Mouse (Mus musculus) kidney, embryonic 15.5 days (tissue): ENCODE results near the gene Zdhhc12. TPM values are rescaled to one million over a fixed set of nuclear protein-coding genes. Genes with fewer than 3 reads are reported as not detected.

Experiments
- ATAC-seq: fragments of 200-750 bp; cut with Nextera tagmentation; replicated peaks from 2 replicates; pipeline ENCODE4 v1.8.0; 2017; ENCODE audit warnings: moderate TSS enrichment; ENCODE audit not compliant: low FRiP score
- H3K27ac ChIP-seq: fragments of 300-500 bp; sonication (generic); 2 replicates; pipeline ENCODE4 v1.5.1; 2015; ENCODE audit warnings: mild to moderate bottlenecking, inconsistent platforms
- H3K27me3 ChIP-seq: fragments of 300-500 bp; sonication (generic); 2 replicates; pipeline ENCODE4 v1.6.1; 2015; ENCODE audit warnings: inconsistent platforms
- H3K36me3 ChIP-seq: fragments of 300-500 bp; sonication (generic); 2 replicates; pipeline ENCODE4 v1.6.1; 2015; ENCODE audit warnings: inconsistent platforms
- H3K4me1 ChIP-seq: fragments of 300-500 bp; sonication (generic); 2 replicates; pipeline ENCODE4 v1.6.1; 2015; ENCODE audit warnings: inconsistent platforms
- H3K4me2 ChIP-seq: fragments of 300-500 bp; sonication (generic); 2 replicates; pipeline ENCODE4 v1.6.1; 2015; ENCODE audit warnings: moderate library complexity, mild to moderate bottlenecking, inconsistent platforms
- H3K4me3 ChIP-seq: fragments of 300-500 bp; sonication (generic); replicated peaks from 2 replicates; pipeline ENCODE4 v1.5.1; 2015; ENCODE audit warnings: mild to moderate bottlenecking, inconsistent platforms
- H3K9ac ChIP-seq: fragments of 300-500 bp; sonication (generic); 2 replicates; pipeline ENCODE4 v1.6.1; 2015; ENCODE audit warnings: mild to moderate bottlenecking, inconsistent platforms
- H3K9me3 ChIP-seq: fragments of 300-500 bp; sonication (generic); replicated peaks from 2 replicates; pipeline ENCODE4 v1.6.1; 2016; ENCODE audit warnings: inconsistent platforms
- WGBS: fragments of 180-500 bp; shearing (Covaris S2); methylation state at CpG from one replicate; pipeline ENCODE4 v1.1.7; 2015; ENCODE audit warnings: mixed read lengths; 5-methylcytosine and 5-hydroxymethylcytosine counted together
- polyA plus RNA-seq: library from polyadenylated mRNA; unstranded; fragments of >200 nt; fragmentation: Nextera tagmentation; extraction: Ambion mirVana; gene quantifications from 2 replicates; pipeline ENCODE4 v1.2.1, GENCODE M21; 2015

Gene Zdhhc12
- polyA plus RNA-seq, 1 experiment from 2014 or later = 37.7 TPM

GRCm38 (mm10) chr2:30094208-30094588, 750 bp upstream of the Zdhhc12 start:
- Histone ChIP-seq H3K9me3 (no peaks in the 10 kb centered on the region), H3K4me1 (peaks cover 20% of the 10 kb centered on the region), H3K9ac (peak overlapping the region; percentile 54), H3K27ac (peak overlapping the region; percentile 78), H3K36me3 (peaks cover 36% of the 10 kb centered on the region), H3K4me2 (peak overlapping the region; percentile 79), H3K4me3 (peak overlapping the region; percentile 62), H3K27me3 (no peaks in the 10 kb centered on the region)
- peak; percentile 6; the same call in 1 of the 2 replicates for ATAC-seq
- WGBS = 3% methylated on average over 13 of the region's 13 CpGs

GRCm38 (mm10) chr2:30092280-30092918, 1.0 kb downstream of the Zdhhc12 start:
- 56% methylated on average over 6 of the region's 6 CpGs for WGBS
- Histone ChIP-seq H3K4me3 (peak overlapping the region; percentile 62), H3K9me3 (no peaks in the 10 kb centered on the region), H3K9ac (peak overlapping the region; percentile 54; the same call in 1 of the 2 replicates), H3K36me3 (peaks cover 21% of the 10 kb centered on the region), H3K4me1 (peaks cover 20% of the 10 kb centered on the region), H3K27ac (0 out of 2 replicates have a peak overlapping the region, but pooled peaks have one; percentile 78), H3K27me3 (no peaks in the 10 kb centered on the region), H3K4me2 (peak overlapping the region; percentile 79)
- ATAC-seq = no peak

GRCm38 (mm10) chr2:30091521-30091920, 1.9 kb downstream of the Zdhhc12 start:
- H3K4me3 ChIP-seq = no peak overlapping the region
- 92% methylated on average over 12 of the region's 12 CpGs for WGBS

GRCm38 (mm10) chr2:30087310-30087709, 6.1 kb downstream of the Zdhhc12 start:
- Histone ChIP-seq H3K4me1 (peaks cover 11% of the 10 kb centered on the region), H3K27me3 (no peaks in the 10 kb centered on the region)
- WGBS = 88% methylated on average over 4 of the region's 4 CpGs

More at GRCm38 (mm10) chr2:30091521-30091920, 1.9 kb downstream of the Zdhhc12 start:
- Histone ChIP-seq H3K27me3 (no peaks in the 10 kb centered on the region), H3K27ac (no peak overlapping the region), H3K9ac (no peak overlapping the region), H3K9me3 (no peaks in the 10 kb centered on the region), H3K4me2 (no peak overlapping the region), H3K4me1 (peaks cover 20% of the 10 kb centered on the region), H3K36me3 (peaks cover 20% of the 10 kb centered on the region)
- ATAC-seq = no peak

GRCm38 (mm10) chr2:30084632-30085031, 8.8 kb downstream of the Zdhhc12 start:
- peaks cover 11% of the 10 kb centered on the region for H3K4me1 ChIP-seq
- H3K4me3 ChIP-seq = peak overlapping the region; percentile 21
- no peaks in the 10 kb centered on the region for H3K27me3 ChIP-seq
- no peak overlapping the region for H3K27ac ChIP-seq
- peak overlapping the region; percentile 54 for H3K4me2 ChIP-seq
- 17% methylated on average over 12 of the region's 12 CpGs for WGBS
- ATAC-seq = 0 out of 2 replicates have a peak, but pooled peaks have one; percentile 67
- peak overlapping the region; percentile 39 for H3K9ac ChIP-seq
- no peaks in the 10 kb centered on the region; the same call in 1 of the 2 replicates for H3K36me3 ChIP-seq
- no peaks in the 10 kb centered on the region for H3K9me3 ChIP-seq

More at GRCm38 (mm10) chr2:30087310-30087709, 6.1 kb downstream of the Zdhhc12 start:
- H3K4me3 ChIP-seq = no peak overlapping the region
- no peak overlapping the region for H3K9ac ChIP-seq
- H3K9me3 ChIP-seq = no peaks in the 10 kb centered on the region
- H3K27ac ChIP-seq = no peak overlapping the region
- H3K36me3 ChIP-seq = peaks cover 20% of the 10 kb centered on the region
- no peak for ATAC-seq
- no peak overlapping the region for H3K4me2 ChIP-seq

GRCm38 (mm10) chr2:30084113-30084512, 9.3 kb downstream of the Zdhhc12 start:
- Histone ChIP-seq H3K9ac (no peak overlapping the region), H3K36me3 (no peaks in the 10 kb centered on the region; the same call in 1 of the 2 replicates), H3K4me1 (peaks cover 11% of the 10 kb centered on the region), H3K27ac (no peak overlapping the region), H3K9me3 (no peaks in the 10 kb centered on the region), H3K27me3 (no peaks in the 10 kb centered on the region), H3K4me3 (no peak overlapping the region), H3K4me2 (peak overlapping the region; percentile 54)
- WGBS = 46% methylated on average over 5 of the region's 5 CpGs
- ATAC-seq = no peak

- WGBS = 86% methylated on average over 15 of the region's 15 CpGs
- H3K4me3 ChIP-seq = no peak overlapping the region
- ATAC-seq = no peak
Measured at GRCm38 (mm10) chr2:30080181-30080800, 13.2 kb downstream of the Zdhhc12 start.

GRCm38 (mm10) chr2:30078760-30079159, 14.7 kb downstream of the Zdhhc12 start:
- Histone ChIP-seq H3K4me2 (peak overlapping the region; percentile 97), H3K27me3 (no peaks in the 10 kb centered on the region), H3K27ac (peak overlapping the region; percentile 94; the same call in 1 of the 2 replicates), H3K9ac (peak overlapping the region; percentile 78), H3K36me3 (peaks cover 8% of the 10 kb centered on the region), H3K4me3 (peak overlapping the region; percentile 75), H3K4me1 (peaks cover 14% of the 10 kb centered on the region), H3K9me3 (no peaks in the 10 kb centered on the region)
- WGBS = 69% methylated on average over 4 of the region's 4 CpGs
- no peak for ATAC-seq

More at GRCm38 (mm10) chr2:30080181-30080800, 13.2 kb downstream of the Zdhhc12 start:
- no peak overlapping the region for H3K4me2 ChIP-seq
- H3K36me3 ChIP-seq = no peaks in the 10 kb centered on the region
- H3K27me3 ChIP-seq = no peaks in the 10 kb centered on the region
- H3K9ac ChIP-seq = no peak overlapping the region
- peaks cover 25% of the 10 kb centered on the region for H3K4me1 ChIP-seq
- H3K27ac ChIP-seq = no peak overlapping the region
- H3K9me3 ChIP-seq = no peaks in the 10 kb centered on the region

GRCm38 (mm10) chr2:30078349-30078712, 15.1 kb downstream of the Zdhhc12 start:
- H3K27ac ChIP-seq = peak overlapping the region; percentile 94
- H3K27me3 ChIP-seq = no peaks in the 10 kb centered on the region
- 12% methylated on average over 10 of the region's 10 CpGs for WGBS
- H3K4me1 ChIP-seq = peaks cover 14% of the 10 kb centered on the region
- H3K36me3 ChIP-seq = peaks cover 12% of the 10 kb centered on the region
- peak overlapping the region; percentile 97 for H3K4me2 ChIP-seq
- H3K9ac ChIP-seq = peak overlapping the region; percentile 78
- peak overlapping the region; percentile 75 for H3K4me3 ChIP-seq
- no peaks in the 10 kb centered on the region for H3K9me3 ChIP-seq
- ATAC-seq = no peak; the same call in 1 of the 2 replicates

GRCm38 (mm10) chr2:30077502-30078348, 15.7 kb downstream of the Zdhhc12 start, which contains the start of gene Pkn3:
TSS of gene Pkn3 (plus strand) at chr2:30077684.
- Histone ChIP-seq H3K27ac (peak within 1 kb of the TSS; percentile 94), H3K4me2 (peak within 1 kb of the TSS; percentile 97), H3K9ac (peak within 1 kb of the TSS; percentile 78), H3K36me3 (peaks cover 18% of the 10 kb centered on the region), H3K27me3 (no peaks in the 10 kb centered on the region), H3K9me3 (no peaks in the 10 kb centered on the region), H3K4me3 (peak within 1 kb of the TSS; percentile 75), H3K4me1 (peaks cover 14% of the 10 kb centered on the region)
- peak; percentile 79 for ATAC-seq
- under 1% methylated on average over 53 of the region's 53 CpGs for WGBS

GRCm38 (mm10) chr2:30076959-30077358, 16.5 kb downstream of the Zdhhc12 start:
- Histone ChIP-seq H3K36me3 (peaks cover 24% of the 10 kb centered on the region), H3K9ac (no peak overlapping the region), H3K4me2 (peak overlapping the region; percentile 97), H3K9me3 (no peaks in the 10 kb centered on the region), H3K27ac (peak overlapping the region; percentile 94), H3K4me3 (peak overlapping the region; percentile 75), H3K27me3 (no peaks in the 10 kb centered on the region), H3K4me1 (peaks cover 14% of the 10 kb centered on the region)
- WGBS = 61% methylated on average over 6 of the region's 6 CpGs
- ATAC-seq = peak; percentile 13; the same call in 1 of the 2 replicates
